Mouse (Mus musculus) stomach, embryonic 16.5 days (tissue): ENCODE measurements around the gene Pced1a. TPM values are rescaled to one million over a fixed set of nuclear protein-coding genes. Genes with fewer than 3 reads are reported as not detected.

Experiments
- ATAC-seq: fragments of 200-750 bp; cut with Nextera tagmentation; 2 replicates; pipeline ENCODE4 v1.8.0; 2017; ENCODE audit warnings: moderate number of reproducible peaks, moderate TSS enrichment; ENCODE audit not compliant: insufficient read depth, low FRiP score
- H3K27ac ChIP-seq: fragments of 300-500 bp; sonication (generic); 2 replicates; pipeline ENCODE4 v1.5.1; 2014; ENCODE audit warnings: low read length
- H3K27me3 ChIP-seq: fragments of 300-500 bp; sonication (generic); 2 replicates; pipeline ENCODE4 v1.6.1; 2014; ENCODE audit warnings: low read length, control low read depth, mixed read lengths; ENCODE audit not compliant: control insufficient read depth, insufficient read depth
- H3K36me3 ChIP-seq: fragments of 300-500 bp; sonication (generic); 2 replicates; pipeline ENCODE4 v1.6.1; 2014; ENCODE audit warnings: low read length; ENCODE audit not compliant: control insufficient read depth, insufficient read depth
- H3K4me1 ChIP-seq: fragments of 300-500 bp; sonication (generic); 2 replicates; pipeline ENCODE4 v1.6.1; 2014; ENCODE audit warnings: low read length, control low read depth, mixed read lengths; ENCODE audit not compliant: control insufficient read depth, insufficient read depth
- H3K4me2 ChIP-seq: fragments of 300-500 bp; sonication (generic); 2 replicates; pipeline ENCODE4 v1.6.1; 2014; ENCODE audit warnings: low read depth, low read length, mixed read lengths
- H3K4me3 ChIP-seq: fragments of 300-500 bp; sonication (generic); replicated peaks from 2 replicates; pipeline ENCODE4 v1.5.1; 2014; ENCODE audit warnings: mild to moderate bottlenecking, low read length
- H3K9ac ChIP-seq: fragments of 300-500 bp; sonication (generic); 2 replicates; pipeline ENCODE4 v1.6.1; 2014; ENCODE audit warnings: low read length
- H3K9me3 ChIP-seq: fragments of 300-500 bp; sonication (generic); replicated peaks from 2 replicates; pipeline ENCODE4 v1.6.1; 2016; ENCODE audit warnings: low read length, control low read depth; ENCODE audit not compliant: control insufficient read depth
- WGBS: fragments of 180-500 bp; shearing (Covaris S2); extraction: QIAGEN DNeasy Blood & Tissue Kit; methylation state at CpG from one replicate; pipeline ENCODE4 v1.1.7; 2014; 5-methylcytosine and 5-hydroxymethylcytosine counted together
- polyA plus RNA-seq: library from polyadenylated mRNA; unstranded; fragments of >200 nt; fragmentation: Nextera tagmentation; extraction: Ambion mirVana; gene quantifications from 2 replicates; pipeline ENCODE4 v1.2.1, GENCODE M21; 2015

Gene Pced1a
- polyA plus RNA-seq, 1 experiment from 2014 or later: 16.4 TPM

- Histone ChIP-seq H3K4me3 (no peak overlapping the region), H3K27me3 (no peaks in the 10 kb centered on the region), H3K27ac (no peak overlapping the region), H3K9me3 (no peaks in the 10 kb centered on the region), H3K9ac (no peak overlapping the region), H3K36me3 (no peaks in the 10 kb centered on the region), H3K4me2 (no peak overlapping the region), H3K4me1 (peaks cover 19% of the 10 kb centered on the region)
- WGBS: 58% methylated on average over 6 of the region's 6 CpGs
- ATAC-seq: no peak
Measured at GRCm38 (mm10) chr2:130454748-130455370, 30.4 kb upstream of the Pced1a start.

- Histone ChIP-seq H3K4me2 (no peak overlapping the region), H3K9ac (no peak overlapping the region), H3K4me3 (no peak overlapping the region), H3K27ac (no peak overlapping the region), H3K27me3 (no peaks in the 10 kb centered on the region), H3K9me3 (no peaks in the 10 kb centered on the region), H3K36me3 (no peaks in the 10 kb centered on the region), H3K4me1 (peaks cover 26% of the 10 kb centered on the region)
- ATAC-seq: no peak
- WGBS: 60% methylated on average over 6 of the region's 6 CpGs
Measured at GRCm38 (mm10) chr2:130453421-130453820, 28.9 kb upstream of the Pced1a start.

GRCm38 (mm10) chr2:130452266-130452665, 27.8 kb upstream of the Pced1a start:
- H3K4me3 ChIP-seq: no peak overlapping the region
- WGBS: 55% methylated on average over 2 of the region's 2 CpGs
- no peaks in the 10 kb centered on the region for H3K27me3 ChIP-seq
- no peak for ATAC-seq
- no peak overlapping the region; the same call in 1 of the 2 replicates for H3K9ac ChIP-seq
- H3K4me2 ChIP-seq: no peak overlapping the region
- H3K4me1 ChIP-seq: peaks cover 26% of the 10 kb centered on the region
- H3K9me3 ChIP-seq: no peaks in the 10 kb centered on the region
- no peak overlapping the region for H3K27ac ChIP-seq
- H3K36me3 ChIP-seq: no peaks in the 10 kb centered on the region

- no peak for ATAC-seq
- Histone ChIP-seq H3K9ac (peak overlapping the region; percentile 96), H3K4me2 (peak overlapping the region; percentile 86), H3K9me3 (no peaks in the 10 kb centered on the region), H3K27ac (no peak overlapping the region), H3K36me3 (no peaks in the 10 kb centered on the region), H3K4me1 (peaks cover 26% of the 10 kb centered on the region), H3K4me3 (peak overlapping the region; percentile 95), H3K27me3 (no peaks in the 10 kb centered on the region)
- 62% methylated on average over 3 of the region's 3 CpGs for WGBS
Measured at GRCm38 (mm10) chr2:130451727-130452090, 27.2 kb upstream of the Pced1a start.

GRCm38 (mm10) chr2:130451086-130451726, 26.7 kb upstream of the Pced1a start:
- ATAC-seq: no peak
- Histone ChIP-seq H3K36me3 (no peaks in the 10 kb centered on the region), H3K9ac (peak overlapping the region; percentile 96), H3K27me3 (no peaks in the 10 kb centered on the region), H3K27ac (no peak overlapping the region), H3K4me2 (peak overlapping the region; percentile 86), H3K4me3 (peak overlapping the region; percentile 95), H3K4me1 (peaks cover 25% of the 10 kb centered on the region), H3K9me3 (no peaks in the 10 kb centered on the region)
- 57% methylated on average over 14 of the region's 14 CpGs for WGBS

- Histone ChIP-seq H3K27ac (peak overlapping the region; percentile 79), H3K4me2 (peak overlapping the region; percentile 86), H3K9ac (peak overlapping the region; percentile 96), H3K27me3 (no peaks in the 10 kb centered on the region), H3K9me3 (no peaks in the 10 kb centered on the region), H3K4me3 (peak overlapping the region; percentile 95), H3K4me1 (peaks cover 23% of the 10 kb centered on the region), H3K36me3 (no peaks in the 10 kb centered on the region)
- peak; percentile 89 for ATAC-seq
- WGBS: under 1% methylated on average over 45 of the region's 47 CpGs
Measured at GRCm38 (mm10) chr2:130450434-130450796, 25.9 kb upstream of the Pced1a start.

GRCm38 (mm10) chr2:130449794-130450433, 25.4 kb upstream of the Pced1a start, which contains the start of gene Ptpra:
Ptpra (plus strand) TSS chr2:130450278.
- Histone ChIP-seq H3K4me2 (peak within 1 kb of the TSS; percentile 86), H3K9me3 (no peaks in the 10 kb centered on the region), H3K27me3 (no peaks in the 10 kb centered on the region), H3K9ac (peak within 1 kb of the TSS; percentile 96), H3K4me1 (peaks cover 22% of the 10 kb centered on the region), H3K27ac (peak within 1 kb of the TSS; percentile 79), H3K36me3 (no peaks in the 10 kb centered on the region), H3K4me3 (peak within 1 kb of the TSS; percentile 95)
- peak; percentile 98 for ATAC-seq
- 0% methylated on average over 48 of the region's 50 CpGs for WGBS

- ATAC-seq: no peak
Measured at GRCm38 (mm10) chr2:130449021-130449793, 24.7 kb upstream of the Pced1a start.

GRCm38 (mm10) chr2:130448449-130448848, 23.9 kb upstream of the Pced1a start:
- no peak overlapping the region for H3K27ac ChIP-seq
- no peaks in the 10 kb centered on the region for H3K27me3 ChIP-seq
- no peak for ATAC-seq
- no peaks in the 10 kb centered on the region for H3K36me3 ChIP-seq
- H3K4me2 ChIP-seq: no peak overlapping the region
- H3K4me3 ChIP-seq: no peak overlapping the region
- no peaks in the 10 kb centered on the region for H3K9me3 ChIP-seq
- H3K9ac ChIP-seq: no peak overlapping the region
- peaks cover 18% of the 10 kb centered on the region for H3K4me1 ChIP-seq

More at GRCm38 (mm10) chr2:130449021-130449793, 24.7 kb upstream of the Pced1a start:
- no peaks in the 10 kb centered on the region for H3K36me3 ChIP-seq
- peak overlapping the region; percentile 86 for H3K4me2 ChIP-seq
- no peaks in the 10 kb centered on the region for H3K27me3 ChIP-seq
- peak overlapping the region; percentile 96 for H3K9ac ChIP-seq
- no peak overlapping the region for H3K27ac ChIP-seq
- 8% methylated on average over 17 of the region's 17 CpGs for WGBS
- H3K4me1 ChIP-seq: peaks cover 18% of the 10 kb centered on the region
- no peaks in the 10 kb centered on the region for H3K9me3 ChIP-seq
- H3K4me3 ChIP-seq: peak overlapping the region; percentile 95
